Mouse (Mus musculus) testis, adult 2 months (tissue): ENCODE data around the gene Fbln7.

Experiments
- CTCF ChIP-seq: fragments of 200-500 bp; IDR thresholded peaks from 2 replicates; pipeline ENCODE4 v1.5.1; 2012; ENCODE audit warnings: low read depth, mild to moderate bottlenecking, inconsistent platforms, low read length, moderate library complexity; ENCODE audit not compliant: control insufficient read depth, insufficient read depth, insufficient replicate concordance
- POLR2A ChIP-seq: fragments of 200-500 bp; IDR thresholded peaks from 2 replicates; pipeline ENCODE4 v1.6.1; 2012; ENCODE audit warnings: low read depth, mild to moderate bottlenecking, inconsistent platforms, low read length, moderate library complexity; ENCODE audit not compliant: control insufficient read depth

GRCm38 (mm10) chr2:128837531-128837930 is 25.2 kb upstream of the Fbln7 start:
- TF ChIP-seq CTCF (no peak), POLR2A (no peak)
